ENCODE assay signal across 10 mouse cellular contexts in genomic region chr13:56025027-56025410, GRCm38 (mm10).
A peak's percentile ranks its signal among the peaks of the same experiment; 100 is the strongest.
DNase-seq lines count a peak whose midpoint lies in the region; ATAC-seq lines count a peak whose summit lies in the region.
"Had no signal": no experiment of that assay in that cellular context is flagged by ENCODE, and none has a peak within 500 bp of the region (broad histone marks: within the 10 kb centered on the region; RNA-seq: fewer than 3 reads in every experiment).

No protein-coding gene starts in this region.

- intact Hi-C loops in heart, postnatal 25 days (cut with DNase I) = no loop called here

- no peak overlapping the region for H3K9ac ChIP-seq in liver, embryonic 12.5 days
- no peak overlapping the region for H3K9ac ChIP-seq in limb, embryonic 13.5 days
- H3K9ac ChIP-seq: hindbrain, embryonic 15.5 days had no signal

- H3K4me3 ChIP-seq in liver, embryonic 12.5 days = no peak overlapping the region
- 0 out of 2 replicates have a peak overlapping the region, but pooled peaks have one; percentile 3 for H3K4me3 ChIP-seq in limb, embryonic 13.5 days
- H3K4me3 ChIP-seq: hindbrain, embryonic 15.5 days had no signal

- ATAC-seq in liver, embryonic 12.5 days = no peak
- ATAC-seq in limb, embryonic 13.5 days (ENCODE audit: low FRiP score, low read depth) = no peak

- H3K36me3 ChIP-seq in liver, embryonic 12.5 days = no peaks in the 10 kb centered on the region
- no peaks in the 10 kb centered on the region for H3K36me3 ChIP-seq in limb, embryonic 13.5 days
- H3K36me3 ChIP-seq: hindbrain, embryonic 15.5 days had no signal

- H3K9me3 ChIP-seq in liver, embryonic 12.5 days (replicated peaks) = no peaks in the 10 kb centered on the region
- no peaks in the 10 kb centered on the region for H3K9me3 ChIP-seq in limb, embryonic 13.5 days
- H3K9me3 ChIP-seq: hindbrain, embryonic 15.5 days had no signal

- peak; percentile 67 for DNase-seq in heart, adult 11 months
- DNase-seq in heart, postnatal 25 days (ENCODE audit: low spot score) = no peak
- no peak for DNase-seq in liver
- DNase-seq in embryo, embryonic 11 days = peak; percentile 37
- DNase-seq in cerebellum, postnatal 36 days = no peak
- no peak for DNase-seq in left cerebral cortex, adult 18-20 months (ENCODE audit: low spot score in 2 of 2)
- DNase-seq: cerebellum, adult 9-10 months had no signal

- peak overlapping the region; percentile 8; the same call in 1 of the 2 replicates for H3K4me2 ChIP-seq in liver, embryonic 12.5 days
- peak overlapping the region; percentile 41 for H3K4me2 ChIP-seq in limb, embryonic 13.5 days (replicated peaks)
- H3K4me2 ChIP-seq: hindbrain, embryonic 15.5 days had no signal

- WGBS in liver, embryonic 12.5 days (ENCODE audit: insufficient replicate concordance) = 53% methylated on average over 14 of the region's 14 CpGs
- 24% methylated on average over 14 of the region's 14 CpGs for WGBS in limb, embryonic 13.5 days

- no peaks in the 10 kb centered on the region for H3K27me3 ChIP-seq in liver, embryonic 12.5 days (replicated peaks)
- peaks cover 12% of the 10 kb centered on the region; the same call in 1 of the 2 replicates for H3K27me3 ChIP-seq in limb, embryonic 13.5 days
- H3K27me3 ChIP-seq: hindbrain, embryonic 15.5 days had no signal

- H3K27ac ChIP-seq in liver, embryonic 12.5 days = no peak overlapping the region
- no peak overlapping the region for H3K27ac ChIP-seq in limb, embryonic 13.5 days
- H3K27ac ChIP-seq: hindbrain, embryonic 15.5 days had no signal

- H3K4me1 ChIP-seq in liver, embryonic 12.5 days = no peaks in the 10 kb centered on the region
- peaks cover 17% of the 10 kb centered on the region for H3K4me1 ChIP-seq in limb, embryonic 13.5 days

Comparison
In these comparisons a context has a peak if more than half of its experiments do, and no peak if none do; other contexts are left out.
1. DNase-seq: peak in heart, adult 11 months (single experiment) and embryo, embryonic 11 days (single experiment); none in heart, postnatal 25 days (single experiment), liver (single experiment), cerebellum, postnatal 36 days (0 of 2) and left cerebral cortex, adult 18-20 months (0 of 2).